Mouse (Mus musculus): ENCODE measurements at regions not wholly inside any gene's neighbourhood (a gene's known extent, or its start where the extent isn't known, plus 50 kb on each side); places are given as distances from the start of the nearest gene placed in this dataset.

GRCm38 (mm10) chr10:30946601-30947000 lies 104.0 kb upstream of the Hey2 start:
- Histone ChIP-seq H3K9ac (replicated peaks) (no peak overlapping the region), H3K27ac (peak overlapping the region; percentile 31; the same call in 1 of the 2 replicates), H3K4me2 (no peak overlapping the region), H3K4me1 (replicated peaks) (no peaks in the 10 kb centered on the region), H3K27me3 (no peaks in the 10 kb centered on the region), H3K9me3 (no peaks in the 10 kb centered on the region), H3K4me3 (replicated peaks) (no peak overlapping the region), H3K36me3 (no peaks in the 10 kb centered on the region)
- ATAC-seq (ENCODE audit: insufficient number of reproducible peaks, insufficient read depth, low FRiP score, low TSS enrichment, low read depth): 0 out of 2 replicates have a peak, but pooled peaks have one; percentile 6
- WGBS: 73% methylated on average over 4 of the region's 4 CpGs

- H3K27ac ChIP-seq: no peak overlapping the region
- no peak overlapping the region for H3K4me3 ChIP-seq (replicated peaks)
- no peaks in the 10 kb centered on the region for H3K4me1 ChIP-seq (replicated peaks)
- H3K36me3 ChIP-seq: no peaks in the 10 kb centered on the region
- no peak for ATAC-seq (ENCODE audit: insufficient number of reproducible peaks, insufficient read depth, low FRiP score, low TSS enrichment, low read depth)
- H3K27me3 ChIP-seq: no peaks in the 10 kb centered on the region
- H3K9me3 ChIP-seq: no peaks in the 10 kb centered on the region
- H3K4me2 ChIP-seq: no peak overlapping the region
- no peak overlapping the region for H3K9ac ChIP-seq (replicated peaks)
- 84% methylated on average over 3 of the region's 3 CpGs for WGBS
Measured at GRCm38 (mm10) chr10:30918322-30918988, 75.9 kb upstream of the Hey2 start.

DNA sequence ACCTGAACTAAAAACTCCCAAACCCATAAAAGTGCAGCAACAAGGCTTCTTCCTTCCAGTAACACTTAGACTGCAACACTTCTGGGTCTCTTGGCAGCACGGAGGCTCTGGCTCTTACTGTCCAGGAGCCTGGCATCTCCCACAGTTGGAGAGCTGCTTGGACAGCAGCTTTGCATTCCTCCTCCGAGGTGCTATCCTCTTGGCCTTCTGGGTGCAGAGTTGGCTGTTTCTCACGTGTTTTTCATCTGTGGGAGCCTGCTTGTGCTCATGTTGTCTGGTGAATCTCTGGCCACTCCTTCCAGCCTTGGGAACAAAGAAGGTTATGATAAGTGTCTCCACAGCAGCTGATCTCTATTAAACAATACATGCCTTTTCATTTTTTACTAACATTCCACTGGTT lies 51.2 kb upstream of the Hey2 start:
- ATAC-seq (ENCODE audit: insufficient number of reproducible peaks, insufficient read depth, low FRiP score, low TSS enrichment, low read depth): no peak
- no peaks in the 10 kb centered on the region for H3K36me3 ChIP-seq
- H3K9me3 ChIP-seq: no peaks in the 10 kb centered on the region
- H3K4me3 ChIP-seq (replicated peaks): no peak overlapping the region
- H3K4me1 ChIP-seq (replicated peaks): no peaks in the 10 kb centered on the region
- 49% methylated on average over 3 of the region's 3 CpGs for WGBS
- H3K27ac ChIP-seq: no peak overlapping the region
- no peak overlapping the region for H3K9ac ChIP-seq (replicated peaks)
- no peak overlapping the region for H3K4me2 ChIP-seq
- no peaks in the 10 kb centered on the region for H3K27me3 ChIP-seq

Data from limb, embryonic 12.5 days (tissue).